Mouse (Mus musculus): ENCODE results near the gene Obscn. TPM values are rescaled to one million over a fixed set of nuclear protein-coding genes. Genes with fewer than 3 reads are reported as not detected.

Obscn gene
- polyA plus RNA-seq, 1 experiment from 2014 or later = 0.24 TPM

DNA sequence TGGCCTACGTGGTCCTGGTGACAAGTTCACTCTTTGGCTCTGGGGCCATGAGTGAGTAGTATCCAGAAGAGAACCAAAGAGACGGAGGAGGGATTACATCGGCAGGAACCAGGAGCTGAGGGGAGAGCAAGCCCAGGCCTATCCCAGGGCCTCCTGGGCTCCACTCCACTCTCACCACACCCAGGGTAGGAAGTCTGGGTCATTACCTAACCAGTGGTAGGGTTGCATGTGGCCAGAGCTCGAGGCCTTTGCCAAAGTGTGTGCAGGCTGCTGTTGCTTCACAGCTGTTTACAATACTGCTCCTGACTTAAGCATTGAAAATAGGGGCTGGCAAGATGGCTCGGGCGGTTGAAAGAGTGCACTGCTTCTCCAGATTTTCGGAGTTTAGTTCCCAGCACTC lies 156.5 kb downstream of the Obscn start:
- ATAC-seq (ENCODE audit: low FRiP score, low TSS enrichment) = peak; percentile 40
- H3K4me3 ChIP-seq (ENCODE audit: low read depth, low read length) = peak overlapping the region; percentile 98

DNA sequence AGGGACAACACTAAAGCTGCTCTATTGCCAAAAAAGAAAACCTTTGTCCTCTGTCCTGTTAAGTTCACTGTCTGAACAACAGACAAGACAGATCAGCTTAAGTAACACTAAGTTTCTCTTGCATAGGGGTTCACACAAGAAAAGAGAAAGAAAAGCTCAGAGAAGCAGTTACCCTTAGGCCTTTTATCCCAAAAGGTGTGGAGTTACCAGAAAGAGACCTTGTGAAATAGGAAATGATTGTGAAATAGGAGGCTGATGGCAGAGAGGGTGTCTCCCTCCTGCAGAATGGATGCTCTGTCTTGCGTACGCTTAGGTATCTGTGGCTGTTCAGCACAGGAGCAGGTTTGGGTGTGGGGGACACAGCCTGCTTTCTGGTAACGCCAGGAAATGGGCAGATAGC lies 157.0 kb downstream of the Obscn start:
- H3K9me3 ChIP-seq (ENCODE audit: control insufficient read depth, low read length) = no peaks in the 10 kb centered on the region
- ATAC-seq (ENCODE audit: low FRiP score, low TSS enrichment) = no peak

More for the DNA sequence above, 156.5 kb downstream of the Obscn start:
- peak overlapping the region; percentile 92 for H3K9ac ChIP-seq (ENCODE audit: low read length)
- no peaks in the 10 kb centered on the region for H3K9me3 ChIP-seq (ENCODE audit: control insufficient read depth, low read length)
- WGBS = 54% methylated on average over 7 of the region's 7 CpGs
- peak overlapping the region; percentile 65 for H3K27ac ChIP-seq (replicated peaks)
- no peaks in the 10 kb centered on the region for H3K27me3 ChIP-seq (ENCODE audit: control insufficient read depth, insufficient read depth, low read length)
- peak overlapping the region; percentile 96 for H3K4me2 ChIP-seq (replicated peaks; ENCODE audit: low read depth)
- H3K36me3 ChIP-seq (ENCODE audit: control insufficient read depth, insufficient read depth, low read length) = no peaks in the 10 kb centered on the region; the same call in 1 of the 2 replicates
- no peak for TF ChIP-seq EP300 (optimal IDR thresholded peaks at IDR 0.05)
- no peak for TF ChIP-seq CTCF (IDR thresholded peaks at IDR 0.05; ENCODE audit: low read depth)
- DNase-seq (ENCODE audit: low spot score) = no peak
- H3K4me1 ChIP-seq (replicated peaks; ENCODE audit: control insufficient read depth, insufficient read depth) = peaks cover 5% of the 10 kb centered on the region

DNA sequence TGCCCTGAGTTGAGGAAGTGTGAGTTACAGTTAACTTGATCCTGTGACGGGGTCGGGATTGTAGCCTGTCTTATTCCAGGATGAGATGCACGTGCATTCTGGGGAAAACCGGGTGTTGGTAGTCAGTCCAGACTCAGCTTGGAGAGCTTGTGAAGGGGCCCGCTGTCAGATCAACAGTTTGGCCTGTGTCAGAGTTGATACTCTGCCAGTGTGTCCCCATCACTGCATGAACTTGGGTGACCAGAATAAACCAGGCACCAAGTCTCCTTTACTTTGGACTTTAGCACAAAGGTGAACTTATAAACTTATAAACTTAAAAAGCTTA lies 157.5 kb downstream of the Obscn start:
- DNase-seq (ENCODE audit: low spot score) = no peak
- H3K9me3 ChIP-seq (ENCODE audit: control insufficient read depth, low read length) = no peaks in the 10 kb centered on the region
- 1% methylated on average over 5 of the region's 5 CpGs for WGBS
- peak overlapping the region; percentile 96 for H3K4me2 ChIP-seq (replicated peaks; ENCODE audit: low read depth)
- H3K36me3 ChIP-seq (ENCODE audit: control insufficient read depth, insufficient read depth, low read length) = no peaks in the 10 kb centered on the region; the same call in 1 of the 2 replicates
- peak overlapping the region; percentile 98 for H3K4me3 ChIP-seq (ENCODE audit: low read depth, low read length)
- ATAC-seq (ENCODE audit: low FRiP score, low TSS enrichment) = no peak
- peak overlapping the region; percentile 92 for H3K9ac ChIP-seq (ENCODE audit: low read length)
- peak overlapping the region; percentile 85 for H3K27ac ChIP-seq (replicated peaks)
- H3K27me3 ChIP-seq (ENCODE audit: control insufficient read depth, insufficient read depth, low read length) = no peaks in the 10 kb centered on the region
- TF ChIP-seq CTCF (IDR thresholded peaks at IDR 0.05; ENCODE audit: low read depth) = no peak
- no peak for TF ChIP-seq EP300 (optimal IDR thresholded peaks at IDR 0.05)
- peaks cover 5% of the 10 kb centered on the region for H3K4me1 ChIP-seq (replicated peaks; ENCODE audit: control insufficient read depth, insufficient read depth)

More for the DNA sequence above, 157.0 kb downstream of the Obscn start:
- TF ChIP-seq EP300 (optimal IDR thresholded peaks at IDR 0.05) (no peak), CTCF (IDR thresholded peaks at IDR 0.05; ENCODE audit: low read depth) (no peak)
- Histone ChIP-seq H3K27ac (replicated peaks) (peak overlapping the region; percentile 65), H3K4me2 (replicated peaks; ENCODE audit: low read depth) (peak overlapping the region; percentile 96), H3K36me3 (ENCODE audit: control insufficient read depth, insufficient read depth, low read length) (no peaks in the 10 kb centered on the region; the same call in 1 of the 2 replicates), H3K27me3 (ENCODE audit: control insufficient read depth, insufficient read depth, low read length) (no peaks in the 10 kb centered on the region), H3K4me3 (ENCODE audit: low read depth, low read length) (peak overlapping the region; percentile 98), H3K9ac (ENCODE audit: low read length) (peak overlapping the region; percentile 92), H3K4me1 (replicated peaks; ENCODE audit: control insufficient read depth, insufficient read depth) (peaks cover 5% of the 10 kb centered on the region)
- DNase-seq (ENCODE audit: low spot score) = no peak
- 54% methylated on average over 3 of the region's 3 CpGs for WGBS

DNA sequence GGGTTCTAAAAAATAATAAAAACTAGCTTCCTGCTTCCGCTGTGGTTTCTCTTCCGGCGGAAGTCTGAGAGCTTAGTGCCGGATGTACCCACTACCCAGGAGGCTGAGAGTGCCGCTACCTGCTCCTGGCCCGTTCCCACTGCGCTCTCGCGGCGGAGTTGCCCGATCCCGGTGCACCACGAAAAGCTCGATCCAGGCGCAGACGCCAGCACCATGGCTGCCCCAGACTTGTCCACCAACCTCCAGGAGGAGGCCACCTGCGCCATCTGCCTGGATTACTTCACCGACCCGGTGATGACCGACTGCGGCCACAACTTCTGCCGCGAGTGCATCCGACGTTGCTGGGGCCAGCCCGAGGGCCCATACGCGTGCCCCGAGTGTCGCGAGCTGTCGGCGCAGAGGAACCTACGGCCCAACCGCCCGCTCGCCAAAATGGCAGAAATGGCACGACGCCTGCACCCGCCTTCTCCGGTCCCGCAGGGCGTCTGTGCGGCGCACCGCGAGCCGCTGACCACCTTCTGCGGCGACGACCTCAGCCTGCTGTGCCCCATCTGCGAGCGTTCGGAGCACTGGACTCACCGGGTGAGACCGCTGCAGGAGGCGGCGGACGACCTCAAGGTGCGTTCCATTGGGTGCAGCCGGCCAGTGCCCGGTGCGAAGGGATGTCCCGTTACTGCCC lies 158.0 kb downstream of the Obscn start, which contains the start of gene Trim11:
Gene Trim11, plus strand, starts transcription at position 67 of the 679 bp plus-strand sequence.
- no peaks in the 10 kb centered on the region; the same call in 1 of the 2 replicates for H3K36me3 ChIP-seq (ENCODE audit: control insufficient read depth, insufficient read depth, low read length)
- H3K4me3 ChIP-seq (ENCODE audit: low read depth, low read length) = peak within 1 kb of the TSS; percentile 98
- H3K9me3 ChIP-seq (ENCODE audit: control insufficient read depth, low read length) = no peaks in the 10 kb centered on the region
- DNase-seq (ENCODE audit: low spot score) (peak; percentile 64), ATAC-seq (ENCODE audit: low FRiP score, low TSS enrichment) (peak; percentile 49; the same call in 1 of the 2 replicates)
- TF ChIP-seq EP300 (optimal IDR thresholded peaks at IDR 0.05) (no peak), CTCF (IDR thresholded peaks at IDR 0.05; ENCODE audit: low read depth) (no peak)
- peak within 1 kb of the TSS; percentile 96 for H3K4me2 ChIP-seq (replicated peaks; ENCODE audit: low read depth)
- H3K9ac ChIP-seq (ENCODE audit: low read length) = peak within 1 kb of the TSS; percentile 92
- WGBS = under 1% methylated on average over 64 of the region's 64 CpGs
- peaks cover 5% of the 10 kb centered on the region for H3K4me1 ChIP-seq (replicated peaks; ENCODE audit: control insufficient read depth, insufficient read depth)
- no peaks in the 10 kb centered on the region for H3K27me3 ChIP-seq (ENCODE audit: control insufficient read depth, insufficient read depth, low read length)
- peak within 1 kb of the TSS; percentile 85 for H3K27ac ChIP-seq (replicated peaks)

DNA sequence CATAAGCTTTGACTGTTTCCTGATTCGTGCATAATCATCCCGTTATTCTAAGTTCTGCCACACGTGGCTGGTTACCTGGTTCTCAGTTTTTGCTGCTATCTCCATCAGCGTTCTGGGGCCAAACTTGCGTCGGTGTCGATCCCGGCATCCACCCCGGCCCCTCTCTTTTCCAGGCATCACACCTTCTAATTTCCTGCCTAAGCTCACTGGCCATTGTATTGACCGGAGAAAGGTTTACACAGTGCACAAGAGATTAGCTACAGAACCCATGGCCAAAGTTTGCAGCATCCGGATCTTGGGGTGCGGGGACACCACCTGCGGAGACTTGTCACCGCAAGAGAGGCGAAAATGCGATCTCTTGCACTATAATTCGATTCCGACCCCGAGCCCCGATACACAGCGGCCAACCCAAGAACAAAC lies 158.6 kb downstream of the Obscn start:
- peaks cover 5% of the 10 kb centered on the region for H3K4me1 ChIP-seq (replicated peaks; ENCODE audit: control insufficient read depth, insufficient read depth)
- H3K9me3 ChIP-seq (ENCODE audit: control insufficient read depth, low read length) = no peaks in the 10 kb centered on the region
- WGBS = under 1% methylated on average over 21 of the region's 21 CpGs
- H3K4me2 ChIP-seq (replicated peaks; ENCODE audit: low read depth) = peak overlapping the region; percentile 96
- no peak for DNase-seq (ENCODE audit: low spot score)
- H3K36me3 ChIP-seq (ENCODE audit: control insufficient read depth, insufficient read depth, low read length) = no peaks in the 10 kb centered on the region
- ATAC-seq (ENCODE audit: low FRiP score, low TSS enrichment) = no peak; the same call in 1 of the 2 replicates
- TF ChIP-seq CTCF (IDR thresholded peaks at IDR 0.05; ENCODE audit: low read depth) (no peak), EP300 (optimal IDR thresholded peaks at IDR 0.05) (no peak)
- H3K27me3 ChIP-seq (ENCODE audit: control insufficient read depth, insufficient read depth, low read length) = no peaks in the 10 kb centered on the region
- peak overlapping the region; percentile 98 for H3K4me3 ChIP-seq (ENCODE audit: low read depth, low read length)
- peak overlapping the region; percentile 85 for H3K27ac ChIP-seq (replicated peaks)
- H3K9ac ChIP-seq (ENCODE audit: low read length) = peak overlapping the region; percentile 92

DNA sequence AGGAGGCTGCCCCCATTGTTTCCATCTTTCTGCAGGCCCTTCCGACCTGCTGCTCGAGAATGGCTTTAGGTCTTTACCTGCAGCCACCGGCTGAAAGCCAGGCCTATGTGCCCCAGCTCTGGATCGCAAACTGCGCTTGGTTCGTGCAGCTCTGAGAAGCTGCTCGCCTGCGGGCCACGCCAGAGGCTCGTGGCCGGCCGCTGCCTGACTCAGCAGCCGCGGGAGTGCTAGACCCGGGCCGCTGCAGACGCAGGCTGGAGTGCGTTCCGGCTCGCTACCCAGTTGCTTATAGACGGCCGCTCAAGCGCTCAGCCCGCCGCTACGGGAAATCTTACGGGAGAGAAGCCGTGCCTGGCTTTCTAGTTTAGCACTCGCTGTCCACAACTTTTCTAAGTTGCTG lies 159.1 kb downstream of the Obscn start:
- H3K27ac ChIP-seq (replicated peaks) = peak overlapping the region; percentile 85
- peak overlapping the region; percentile 92 for H3K9ac ChIP-seq (ENCODE audit: low read length)
- DNase-seq (ENCODE audit: low spot score) (peak; percentile 61), ATAC-seq (ENCODE audit: low FRiP score, low TSS enrichment) (peak; percentile 37; the same call in 1 of the 2 replicates)
- H3K27me3 ChIP-seq (ENCODE audit: control insufficient read depth, insufficient read depth, low read length) = no peaks in the 10 kb centered on the region
- WGBS = under 1% methylated on average over 29 of the region's 29 CpGs
- TF ChIP-seq EP300 (optimal IDR thresholded peaks at IDR 0.05) = no peak
- no peak for TF ChIP-seq CTCF (IDR thresholded peaks at IDR 0.05; ENCODE audit: low read depth)
- H3K9me3 ChIP-seq (ENCODE audit: control insufficient read depth, low read length) = no peaks in the 10 kb centered on the region
- H3K4me2 ChIP-seq (replicated peaks; ENCODE audit: low read depth) = peak overlapping the region; percentile 96
- peak overlapping the region; percentile 98 for H3K4me3 ChIP-seq (ENCODE audit: low read depth, low read length)
- H3K4me1 ChIP-seq (replicated peaks; ENCODE audit: control insufficient read depth, insufficient read depth) = peaks cover 5% of the 10 kb centered on the region
- H3K36me3 ChIP-seq (ENCODE audit: control insufficient read depth, insufficient read depth, low read length) = no peaks in the 10 kb centered on the region
